Comparison of ENCODE assay signal across 20 mouse cellular contexts in the genomic region with DNA sequence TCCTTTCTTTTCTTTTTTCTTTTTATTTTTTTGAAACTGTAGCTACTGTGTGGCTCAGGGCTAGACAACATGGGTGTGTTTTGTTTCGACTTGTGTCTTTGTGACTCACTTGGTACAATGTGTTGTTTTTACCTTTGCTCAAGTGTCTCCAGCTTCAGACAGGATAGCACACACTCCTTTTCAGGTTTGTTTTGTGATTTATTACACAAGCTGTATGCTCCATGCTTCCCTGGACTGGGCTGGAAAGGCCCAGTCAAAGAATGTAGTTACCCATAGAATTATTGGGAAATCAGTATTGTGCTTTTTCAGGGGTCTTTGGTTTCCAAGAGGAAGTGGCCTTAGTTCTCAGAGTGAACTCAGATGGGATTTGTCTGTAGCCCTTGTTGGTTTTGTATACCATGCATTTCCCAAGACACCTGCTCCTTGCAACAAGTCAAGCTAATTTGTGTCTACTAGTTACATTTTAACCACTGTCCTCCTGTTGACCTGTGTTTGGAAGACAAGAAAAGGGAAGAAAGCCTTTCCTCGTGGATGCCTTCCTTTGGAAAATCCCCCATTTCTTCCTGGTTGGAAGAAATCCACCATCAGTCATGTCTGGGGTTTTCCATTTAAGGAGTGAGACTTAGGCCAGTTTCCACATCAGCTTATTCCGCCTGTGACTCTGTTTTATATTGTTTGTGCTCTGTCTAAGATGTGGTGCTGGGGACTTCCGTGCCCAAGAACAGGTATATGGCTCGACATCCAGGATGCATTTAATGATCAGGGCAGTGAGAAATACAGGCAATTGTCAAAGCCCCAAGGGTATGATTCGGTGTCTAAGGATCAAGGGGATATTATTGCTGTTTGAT. TPM values are rescaled to one million over a fixed set of nuclear protein-coding genes. Genes with fewer than 3 reads are reported as not detected.
A peak's percentile ranks its signal among the peaks of the same experiment; 100 is the strongest.
DNase-seq lines count a peak whose midpoint lies in the region; ATAC-seq and TF ChIP-seq lines count a peak whose summit lies in the region.
"Had no signal": no experiment of that assay in that cellular context is flagged by ENCODE, and none has a peak within 500 bp of the region (broad histone marks: within the 10 kb centered on the region; RNA-seq: fewer than 3 reads in every experiment).

No protein-coding gene starts in this region.

- ATAC-seq in liver, postnatal 0 days, result peak; percentile 45
- ATAC-seq in intestine, embryonic 16.5 days, result peak; percentile 93
- ATAC-seq in heart, embryonic 12.5 days (ENCODE audit: insufficient number of reproducible peaks, low FRiP score), result no peak
- ATAC-seq: hindbrain, embryonic 16.5 days; midbrain, embryonic 16.5 days had no signal

- no peak for TF ChIP-seq CTCF in liver, postnatal 0 days (IDR thresholded peaks at IDR 0.05; ENCODE audit: low read depth)

- H3K9ac ChIP-seq in liver, postnatal 0 days (replicated peaks), result no peak overlapping the region
- H3K9ac ChIP-seq in intestine, embryonic 16.5 days (ENCODE audit: low read depth, low read length), result no peak overlapping the region
- H3K9ac ChIP-seq in heart, embryonic 12.5 days, result no peak overlapping the region
- H3K9ac ChIP-seq: forebrain, embryonic 12.5 days; heart, embryonic 15.5 days; lung, embryonic 14.5 days; neural tube, embryonic 15.5 days had no signal

- WGBS in liver, postnatal 0 days (ENCODE audit: insufficient replicate concordance), result 60% methylated on average over 6 of the region's 6 CpGs
- WGBS in intestine, embryonic 16.5 days, result 50% methylated on average over 6 of the region's 6 CpGs
- WGBS in large intestine, adult 2 months, result 28% methylated on average over 6 of the region's 6 CpGs
- 71% methylated on average over 6 of the region's 6 CpGs for WGBS in heart, embryonic 12.5 days
- 87% methylated on average over 6 of the region's 6 CpGs for WGBS in limb, embryonic 10.5 days

- TF ChIP-seq EP300 in liver, postnatal 0 days (IDR thresholded peaks at IDR 0.05; ENCODE audit: low read depth), result no peak

- H3K4me3 ChIP-seq in liver, postnatal 0 days (ENCODE audit: low read depth, low read length), result no peak overlapping the region
- no peak overlapping the region for H3K4me3 ChIP-seq in intestine, embryonic 16.5 days (ENCODE audit: low read length)
- no peak overlapping the region for H3K4me3 ChIP-seq in heart, embryonic 12.5 days
- no peak overlapping the region for H3K4me3 ChIP-seq in limb, embryonic 10.5 days
- H3K4me3 ChIP-seq: forebrain, embryonic 12.5 days; heart, embryonic 15.5 days; neural tube, embryonic 15.5 days had no signal

- peak overlapping the region; percentile 2; the same call in 1 of the 2 replicates for H3K4me2 ChIP-seq in liver, postnatal 0 days (ENCODE audit: low read depth, low read length)
- no peak overlapping the region for H3K4me2 ChIP-seq in intestine, embryonic 16.5 days (ENCODE audit: low read depth, low read length)
- no peak overlapping the region for H3K4me2 ChIP-seq in heart, embryonic 12.5 days
- H3K4me2 ChIP-seq: forebrain, embryonic 12.5 days; heart, embryonic 15.5 days; liver, embryonic 11.5 days; lung, embryonic 14.5 days; neural tube, embryonic 15.5 days had no signal

- no peaks in the 10 kb centered on the region for H3K27me3 ChIP-seq in liver, postnatal 0 days (ENCODE audit: insufficient read depth, low read length)
- H3K27me3 ChIP-seq in intestine, embryonic 16.5 days (replicated peaks; ENCODE audit: control insufficient read depth, insufficient read depth, low read length), result no peaks in the 10 kb centered on the region
- H3K27me3 ChIP-seq in heart, embryonic 12.5 days (replicated peaks), result no peaks in the 10 kb centered on the region
- no peaks in the 10 kb centered on the region for H3K27me3 ChIP-seq in limb, embryonic 10.5 days (ENCODE audit: low read depth, poor library complexity, severe bottlenecking)
- H3K27me3 ChIP-seq: forebrain, embryonic 12.5 days; heart, embryonic 15.5 days; neural tube, embryonic 15.5 days had no signal

- no peaks in the 10 kb centered on the region for H3K9me3 ChIP-seq in liver, postnatal 0 days (ENCODE audit: low read length)
- H3K9me3 ChIP-seq in intestine, embryonic 16.5 days (ENCODE audit: control insufficient read depth, low read length), result no peaks in the 10 kb centered on the region
- H3K9me3 ChIP-seq in heart, embryonic 12.5 days (replicated peaks), result no peaks in the 10 kb centered on the region
- no peaks in the 10 kb centered on the region for H3K9me3 ChIP-seq in limb, embryonic 10.5 days (replicated peaks)
- H3K9me3 ChIP-seq: forebrain, embryonic 12.5 days; heart, embryonic 15.5 days; neural tube, embryonic 15.5 days had no signal

- DNase-seq in liver, postnatal 0 days, result no peak
- no peak for DNase-seq in liver
- DNase-seq in large intestine, adult 2 months (ENCODE audit: low read depth, low spot score), result peak; percentile 94
- DNase-seq in frontal cortex, postnatal 10 days (ENCODE audit: low spot score in 2 of 2), result no peak
- DNase-seq in limb, embryonic 10.5 days (ENCODE audit: low spot score), result no peak
- DNase-seq: adrenal gland, adult 2 months; cerebellum, adult 2 months; heart, adult 18-20 months; lung, embryonic 14.5 days; lung, postnatal 36 days; right cerebral cortex, postnatal 14 days; thymus, postnatal 36 days had no signal

- H3K27ac ChIP-seq in liver, postnatal 0 days (ENCODE audit: low read depth), result peak overlapping the region; percentile 67
- peak overlapping the region; percentile 62 for H3K27ac ChIP-seq in intestine, embryonic 16.5 days (ENCODE audit: low read length)
- H3K27ac ChIP-seq in heart, embryonic 12.5 days (ENCODE audit: poor library complexity, severe bottlenecking), result no peak overlapping the region
- no peak overlapping the region for H3K27ac ChIP-seq in limb, embryonic 10.5 days
- H3K27ac ChIP-seq: forebrain, embryonic 12.5 days; heart, embryonic 15.5 days; neural tube, embryonic 15.5 days had no signal

- H3K36me3 ChIP-seq in liver, postnatal 0 days (replicated peaks; ENCODE audit: insufficient read depth, low read length), result no peaks in the 10 kb centered on the region
- no peaks in the 10 kb centered on the region for H3K36me3 ChIP-seq in intestine, embryonic 16.5 days (ENCODE audit: control insufficient read depth, insufficient read depth, low read length)
- H3K36me3 ChIP-seq in heart, embryonic 12.5 days, result peaks cover 6% of the 10 kb centered on the region; the same call in 1 of the 2 replicates
- H3K36me3 ChIP-seq in limb, embryonic 10.5 days, result no peaks in the 10 kb centered on the region
- H3K36me3 ChIP-seq: forebrain, embryonic 12.5 days; heart, embryonic 15.5 days; neural tube, embryonic 15.5 days had no signal

- peaks cover 7% of the 10 kb centered on the region; the same call in 1 of the 2 replicates for H3K4me1 ChIP-seq in liver, postnatal 0 days (ENCODE audit: insufficient read depth)
- no peaks in the 10 kb centered on the region for H3K4me1 ChIP-seq in intestine, embryonic 16.5 days (ENCODE audit: control insufficient read depth, insufficient read depth, low read length)
- no peaks in the 10 kb centered on the region for H3K4me1 ChIP-seq in heart, embryonic 12.5 days (replicated peaks)
- H3K4me1 ChIP-seq in limb, embryonic 10.5 days, result no peaks in the 10 kb centered on the region; the same call in 1 of the 2 replicates

RNA-seq across cellular contexts. Expression of gene Mocs2, which starts 34.5 kb away (rescaled TPM):
- polyA plus RNA-seq in liver, postnatal 0 days (2015; fragmentation: Nextera tagmentation; extraction: Ambion mirVana), result 178 and 181 TPM in 2 replicates
- 111 and 114 TPM in 2 replicates for polyA plus RNA-seq in intestine, embryonic 16.5 days (2015; fragmentation: Nextera tagmentation; extraction: Ambion mirVana)
- polyA plus RNA-seq in large intestine, adult 2 months (2012; rRNA removed), result 34.6 and 57.4 TPM in 2 replicates
- polyA plus RNA-seq in heart, embryonic 12.5 days (2016; fragmentation: Nextera tagmentation; extraction: Ambion mirVana), result 51.7 and 56.8 TPM in 2 replicates
- polyA plus RNA-seq in limb, embryonic 10.5 days (2016; fragmentation: Nextera tagmentation; extraction: Ambion mirVana), result 58.9 and 73.1 TPM in 2 replicates

Comparison
In these comparisons a context has a peak if more than half of its experiments do, and no peak if none do; other contexts are left out.
1. H3K27ac ChIP-seq: peak in liver, postnatal 0 days (single experiment) and intestine, embryonic 16.5 days (single experiment); none in heart, embryonic 12.5 days (single experiment) and limb, embryonic 10.5 days (single experiment).